Mouse (Mus musculus): ENCODE measurements around the gene Kazn.

Gene Kazn

GRCm38 (mm10) chr4:142239240-142240126, at the start of gene Kazn:
TSS of gene Kazn (minus strand) at chr4:142239401.
- in situ Hi-C loops (cut with MseI, MboI) = loop anchor here in 1 of 2 experiments (5.0 kb wide), 1 partner anchor 82 kb away; no protein-coding TSS in a partner anchor

- in situ Hi-C loops (cut with MseI, MboI) = no loop called here
Observed at GRCm38 (mm10) chr4:142285471-142285870, 46.3 kb upstream of the Kazn start.

DNA sequence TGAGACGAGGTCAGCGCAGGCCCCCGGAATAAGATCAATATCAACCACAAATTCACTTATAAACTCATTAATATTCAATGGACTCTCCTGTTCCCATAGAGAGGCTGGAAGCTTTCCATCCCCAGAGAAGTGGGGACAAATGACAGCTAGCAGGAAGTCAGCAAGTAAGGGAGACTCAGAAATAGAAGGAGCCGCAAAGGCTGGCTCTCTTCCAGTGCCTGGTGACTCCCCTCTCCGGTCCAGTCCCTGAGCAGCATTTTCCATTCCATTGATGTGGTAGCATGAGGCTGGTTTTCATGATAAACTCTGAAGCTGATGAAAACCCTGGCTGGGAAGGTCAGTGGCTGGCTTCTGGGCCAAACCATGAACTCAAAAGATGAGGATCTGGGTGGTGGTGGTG, 44.7 kb upstream of the Kazn start:
- in situ Hi-C loops (cut with MseI, MboI) = no loop called here

DNA sequence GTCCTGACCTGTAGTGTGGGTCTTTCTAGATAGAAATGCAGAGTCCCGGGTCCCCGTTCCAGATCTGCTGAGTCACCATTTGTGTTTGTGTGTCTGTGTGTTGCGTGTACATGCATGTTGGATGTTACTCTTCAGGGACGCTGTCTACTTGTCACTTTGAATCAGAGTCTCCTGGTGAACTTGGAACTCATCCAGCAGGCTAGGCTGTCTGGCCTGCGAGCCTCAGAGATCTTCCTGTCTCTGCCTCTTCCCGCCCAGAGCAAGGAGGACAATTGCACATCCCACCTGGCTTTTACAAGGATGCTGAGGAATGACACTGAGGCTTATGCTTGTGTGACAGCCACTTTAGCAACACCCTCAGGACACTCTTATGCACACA, 39.0 kb upstream of the Kazn start:
- in situ Hi-C loops (cut with MseI, MboI) = no loop called here

DNA sequence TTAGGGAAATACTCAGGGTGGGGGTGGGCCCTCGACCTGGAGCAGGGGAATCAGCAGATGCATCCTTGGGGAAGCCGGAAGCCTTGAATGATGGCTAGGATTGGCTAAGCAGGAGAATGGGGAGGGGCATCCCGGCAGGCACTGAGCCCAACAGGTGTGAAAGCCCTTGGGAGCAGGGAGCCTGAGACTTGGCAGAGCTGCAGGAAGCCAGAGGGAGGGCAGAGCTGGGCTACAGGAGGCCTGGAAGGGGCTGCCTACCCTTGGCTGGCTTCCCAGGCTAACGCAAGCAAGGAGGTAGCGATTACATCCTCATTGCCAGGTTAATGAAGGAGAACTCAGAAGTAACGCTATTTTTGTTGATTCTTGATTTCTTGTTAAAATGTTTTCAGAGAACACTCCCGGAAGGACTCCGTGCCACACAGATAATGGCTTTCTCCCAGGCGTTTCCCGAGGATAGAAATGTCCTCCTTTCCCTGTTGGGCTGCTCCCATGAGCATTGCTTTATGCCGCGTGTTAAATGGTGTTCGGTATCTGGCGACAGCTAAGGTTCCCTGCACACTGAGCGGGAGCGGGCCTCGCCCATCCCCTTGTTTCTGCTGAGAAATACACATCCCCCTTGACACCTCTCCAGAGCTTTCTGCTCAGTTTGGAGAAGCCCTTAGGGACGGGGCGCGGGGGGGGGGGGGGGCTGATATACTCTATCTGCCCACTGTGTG, 38.4 kb upstream of the Kazn start:
- in situ Hi-C loops (cut with MseI, MboI) = no loop called here

GRCm38 (mm10) chr4:142275242-142275641, 36.0 kb upstream of the Kazn start:
- in situ Hi-C loops (cut with MseI, MboI) = no loop called here

DNA sequence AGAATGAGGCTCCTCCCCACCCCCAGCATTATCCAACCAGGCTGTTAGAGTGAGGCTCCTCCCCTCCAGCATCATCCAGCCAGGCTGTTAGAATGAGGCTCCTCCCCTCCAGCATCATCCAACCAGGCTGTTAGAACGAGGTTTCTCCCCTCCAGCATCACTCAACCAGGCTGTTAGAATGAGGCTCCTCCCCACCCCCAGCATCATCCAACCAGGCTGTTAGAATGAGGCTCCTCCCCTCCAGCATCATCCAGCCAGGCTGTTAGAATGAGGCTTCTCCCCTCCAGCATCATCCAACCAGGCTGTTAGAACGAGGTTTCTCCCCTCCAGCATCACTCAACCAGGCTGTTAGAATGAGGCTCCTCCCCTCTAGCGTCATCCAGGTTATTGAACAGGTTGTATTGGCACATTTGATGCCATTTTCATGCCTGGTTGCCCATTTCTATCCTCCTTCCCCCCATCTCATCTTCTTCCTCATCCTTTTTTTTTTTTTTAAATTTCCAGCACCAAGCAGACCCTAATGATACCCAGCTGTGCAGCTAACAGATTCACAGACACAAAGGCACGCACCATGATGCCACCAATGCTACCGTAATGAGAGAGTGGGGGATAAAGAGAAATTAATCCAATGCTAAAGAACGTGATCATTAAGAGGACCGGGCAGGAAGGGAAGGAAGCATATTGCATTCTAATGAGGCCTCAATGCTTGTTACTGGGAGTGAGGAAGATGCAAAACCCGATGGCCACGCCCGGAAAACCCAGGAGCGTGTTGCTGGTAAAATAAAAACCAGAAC, 35.4 kb upstream of the Kazn start:
- in situ Hi-C loops (cut with MseI, MboI) = no loop called here

- in situ Hi-C loops (cut with MseI, MboI) = no loop called here
Observed at GRCm38 (mm10) chr4:142271506-142271905, 32.3 kb upstream of the Kazn start.

GRCm38 (mm10) chr4:142267832-142268231, 28.6 kb upstream of the Kazn start:
- in situ Hi-C loops (cut with MseI, MboI) = loop anchor here in 1 of 2 experiments (5.0 kb wide), 1 partner anchor 74 kb away; no protein-coding TSS in a partner anchor

GRCm38 (mm10) chr4:142267348-142267819, 28.2 kb upstream of the Kazn start:
- in situ Hi-C loops (cut with MseI, MboI) = loop anchor here in 1 of 2 experiments (5.0 kb wide), 1 partner anchor 75 kb away; no protein-coding TSS in a partner anchor

- in situ Hi-C loops (cut with MseI, MboI) = no loop called here
Observed at GRCm38 (mm10) chr4:142264335-142264734, 25.1 kb upstream of the Kazn start.

GRCm38 (mm10) chr4:142261725-142262124, 22.5 kb upstream of the Kazn start:
- in situ Hi-C loops (cut with MseI, MboI) = no loop called here

GRCm38 (mm10) chr4:142258730-142259129, 19.5 kb upstream of the Kazn start:
- in situ Hi-C loops (cut with MseI, MboI) = no loop called here

DNA sequence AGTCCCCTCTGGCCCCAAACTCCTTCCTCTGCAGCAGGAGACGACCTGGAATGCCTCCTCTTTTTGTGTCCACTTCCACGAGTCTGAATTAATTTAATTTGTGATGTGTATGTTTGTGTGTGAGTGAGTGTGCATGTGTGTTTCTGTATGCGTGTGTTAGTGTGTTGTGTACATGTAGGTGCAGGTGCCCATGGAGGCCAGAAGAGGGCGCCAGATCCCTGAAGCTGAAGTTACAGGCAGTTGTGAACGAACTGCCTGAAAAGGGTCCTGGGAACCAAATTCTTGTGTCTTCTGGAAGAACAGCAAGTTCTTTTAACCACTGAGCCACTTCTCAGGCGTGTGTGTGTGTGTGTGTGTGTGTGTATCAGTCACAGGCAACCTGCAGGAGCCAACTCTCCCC, 14.9 kb upstream of the Kazn start:
- in situ Hi-C loops (cut with MseI, MboI) = no loop called here

- in situ Hi-C loops (cut with MseI, MboI) = no loop called here
Observed at GRCm38 (mm10) chr4:142251471-142252354, 12.5 kb upstream of the Kazn start.

- in situ Hi-C loops (cut with MseI, MboI) = no loop called here
Observed at GRCm38 (mm10) chr4:142250054-142250453, 10.9 kb upstream of the Kazn start.

DNA sequence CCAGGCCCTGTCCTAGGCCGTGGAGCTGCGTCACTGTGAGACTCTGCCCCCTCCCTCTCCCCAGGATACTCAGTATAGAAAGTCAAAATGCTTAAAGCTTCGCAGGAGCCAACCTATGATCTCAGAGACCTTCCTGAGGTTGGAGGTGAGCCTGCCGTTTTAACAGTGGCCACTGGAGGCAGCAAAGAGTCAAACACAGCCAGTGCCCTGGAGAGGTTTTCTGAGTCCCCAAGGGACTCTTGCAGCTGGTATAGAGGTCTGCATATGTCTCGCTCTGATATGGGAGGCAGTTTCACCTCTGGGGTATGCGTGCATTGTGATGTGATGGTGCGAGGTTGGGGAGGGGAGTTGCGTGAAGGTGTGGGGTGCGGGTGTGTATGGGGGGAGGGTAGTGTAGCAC, 10.2 kb upstream of the Kazn start:
- in situ Hi-C loops (cut with MseI, MboI) = no loop called here

- in situ Hi-C loops (cut with MseI, MboI) = no loop called here
Observed at GRCm38 (mm10) chr4:142248426-142248825, 9.2 kb upstream of the Kazn start.

DNA sequence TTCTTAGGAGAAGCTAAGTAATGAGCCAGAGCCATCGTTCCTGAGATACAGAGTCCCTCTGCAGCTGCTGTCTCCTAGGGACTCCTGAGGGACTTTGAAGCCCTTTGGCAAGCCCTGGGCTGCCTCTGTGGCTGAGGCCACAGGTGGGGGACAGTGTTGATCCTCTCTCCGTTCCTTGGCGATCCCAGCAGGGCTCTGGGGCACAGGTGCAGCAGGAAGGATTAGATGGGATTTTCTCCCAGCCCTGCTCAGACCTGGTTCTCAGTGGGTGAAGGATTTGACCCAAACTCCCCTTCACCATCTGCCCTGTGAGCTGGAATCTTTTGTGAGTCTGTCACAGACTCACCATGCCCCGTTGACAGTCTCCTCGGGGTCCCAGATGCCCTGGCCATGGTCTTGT, 7.5 kb upstream of the Kazn start:
- in situ Hi-C loops (cut with MseI, MboI) = no loop called here

- in situ Hi-C loops (cut with MseI, MboI) = no loop called here
Observed at GRCm38 (mm10) chr4:142244641-142245040, 5.4 kb upstream of the Kazn start.

All from mouse trophoblast stem cell (cell line).